Mouse (Mus musculus) neutrophil, adult 83 days (primary cell): ENCODE measurements around the gene Nepn. TPM values are rescaled to one million over a fixed set of nuclear protein-coding genes. Genes with fewer than 3 reads are reported as not detected.

Experiments
- total RNA-seq, 2 experiments: library from RNA; stranded (reverse); gene quantifications; one replicate each; pipeline ENCODE4 v1.2.4; 2023

Nepn gene
- total RNA-seq = not detected

GRCm38 (mm10) chr10:52388922-52389430, at the start of gene Nepn:
Gene Nepn, plus strand, starts transcription at chr10:52388972.

GRCm38 (mm10) chr10:52358467-52358866, 30.3 kb upstream of the Nepn start, which contains the start of gene Gm26741:
Gene Gm26741, plus strand, starts transcription at chr10:52358767.

GRCm38 (mm10) chr10:52381845-52382591, 6.8 kb upstream of the Nepn start, which contains the start of gene Gopc:
Gene Gopc, minus strand, starts transcription at chr10:52382124.

GRCm38 (mm10) chr10:52417299-52417997, 28.7 kb downstream of the Nepn start, which contains the start of gene Nus1:
Gene Nus1, plus strand, starts transcription at chr10:52417547.

Other genes starting within 250 kb of the Nepn start
- not detected for gene Ros1, start 193.7 kb upstream of the Nepn start, total RNA-seq
- gene Dcbld1, start 155.4 kb upstream of the Nepn start, total RNA-seq = under 1 TPM; 0.48 to 0.77 TPM
- not detected for gene Gm26741, start 30.2 kb upstream of the Nepn start, total RNA-seq
- gene Gopc, start 6.8 kb upstream of the Nepn start, total RNA-seq = 10 to 100 TPM; 10.1 to 11.2 TPM
- gene Nus1, start 28.6 kb downstream of the Nepn start, total RNA-seq = 10 to 100 TPM; 16.9 to 18.4 TPM